Mouse (Mus musculus) kidney, adult 9 months (tissue): Measurements from ENCODE around the gene Prps1.
"Not testable (repeated sequence)": the region's sequence is repeated elsewhere in the genome, so short reads cannot be mapped to it uniquely, and the experiment has no call there.

Source experiments
- DNase-seq: peaks from one replicate; pipeline ENCODE4 v3.0.0; 2022

The Prps1 gene

GRCm38 (mm10) chrX:140501401-140502301, 45.2 kb downstream of the Prps1 start:
- DNase-seq = no peak

DNA sequence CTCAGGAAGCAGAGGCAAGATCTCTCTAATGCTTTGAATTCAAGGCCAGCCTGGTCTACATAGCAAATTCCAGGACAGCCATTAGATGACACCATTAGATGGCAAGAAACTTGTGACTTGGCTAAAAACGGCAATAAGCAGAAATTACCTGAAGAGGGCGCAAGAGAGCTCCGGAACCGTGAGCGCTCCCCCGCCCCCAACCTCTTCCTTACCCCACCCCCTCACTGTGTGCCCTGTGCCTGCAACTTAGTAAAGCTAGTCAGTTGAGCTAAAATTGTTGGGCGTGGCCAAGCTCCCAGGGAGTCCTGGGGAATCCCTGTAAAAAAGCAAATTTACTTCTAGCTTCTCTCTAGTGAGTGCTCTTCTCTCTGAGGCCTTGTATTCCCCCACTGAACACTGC, 47.5 kb downstream of the Prps1 start:
- peak; percentile 75 for DNase-seq

DNA sequence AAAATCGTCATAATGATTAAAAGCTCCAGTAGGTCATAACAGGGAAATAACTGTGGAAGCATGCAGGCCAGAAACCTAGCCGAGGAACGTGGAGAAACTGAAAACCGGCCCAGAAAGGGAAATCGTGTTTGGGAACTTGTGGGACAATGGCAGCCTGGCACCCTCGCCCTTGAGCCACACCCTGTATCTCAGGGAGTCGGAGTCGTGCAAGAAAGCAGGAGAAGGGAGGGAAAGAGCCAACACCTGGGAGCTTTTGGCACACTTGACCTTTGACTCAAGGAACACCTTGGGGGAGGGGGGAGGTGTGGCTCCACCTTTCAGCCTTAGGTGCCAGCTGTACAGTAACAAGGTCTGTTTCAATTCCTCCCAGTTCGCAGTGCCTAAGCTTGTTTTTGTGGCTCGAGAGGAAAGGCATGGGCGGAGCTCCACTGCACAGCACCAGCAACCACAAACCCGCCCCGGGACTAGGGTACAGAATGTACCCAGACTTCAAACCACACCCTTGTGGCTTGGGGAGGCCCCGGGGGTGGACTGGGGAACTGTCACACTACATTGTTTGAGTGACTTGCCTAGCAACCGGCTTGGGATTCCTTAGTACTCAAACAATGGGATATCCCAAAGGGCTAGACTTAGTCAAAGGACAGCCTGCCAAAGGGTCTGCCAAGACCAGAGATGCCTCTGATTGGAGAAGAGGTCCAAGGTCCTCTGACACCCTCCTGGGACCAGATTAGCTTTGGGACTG, 49.3 kb downstream of the Prps1 start:
- peak; percentile 82 for DNase-seq

- no peak for DNase-seq
Observed at GRCm38 (mm10) chrX:140506436-140507180, 50.2 kb downstream of the Prps1 start.

GRCm38 (mm10) chrX:140507377-140507776, 51.0 kb downstream of the Prps1 start:
- DNase-seq = no peak

DNA sequence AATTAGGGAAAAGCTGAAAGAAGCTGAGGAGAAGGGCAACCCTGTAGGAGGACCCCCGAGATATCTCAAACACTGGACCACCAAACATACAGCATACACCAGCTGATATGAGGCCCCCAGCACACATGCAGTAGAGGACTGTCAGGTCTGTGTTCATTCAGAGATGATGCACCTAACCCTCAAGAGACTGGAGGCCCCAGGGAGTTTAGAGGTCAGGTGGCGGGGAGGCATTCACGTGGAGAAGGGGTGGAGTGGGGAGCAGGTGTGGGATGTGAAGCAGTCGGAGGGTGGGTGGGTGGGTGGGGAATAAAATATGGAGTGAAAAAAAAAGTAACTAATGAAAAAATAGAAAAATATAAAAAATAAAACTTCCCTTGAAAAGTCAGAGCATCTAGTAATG, 52.4 kb downstream of the Prps1 start:
- not testable (repeated sequence) for DNase-seq

DNA sequence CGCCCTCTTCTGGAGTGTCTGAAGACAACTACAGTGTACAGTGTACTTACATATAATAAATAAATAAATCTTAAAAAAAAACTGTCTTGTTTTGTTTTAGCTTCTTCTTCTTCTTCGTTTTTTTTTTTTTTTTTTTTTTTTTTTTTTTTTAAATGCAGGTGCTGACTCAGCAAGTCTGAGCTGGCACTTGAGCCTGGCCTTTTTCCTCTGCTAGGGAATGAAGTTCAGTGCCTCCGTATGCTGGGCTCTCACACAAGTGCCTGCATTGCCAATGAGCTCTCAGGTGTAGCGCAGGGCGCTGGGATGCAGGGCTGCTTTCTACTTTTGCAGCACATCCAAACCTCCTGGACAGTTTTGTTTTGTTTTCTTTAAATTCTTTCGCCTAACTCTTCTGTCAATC, 53.4 kb downstream of the Prps1 start:
- no peak for DNase-seq

DNA sequence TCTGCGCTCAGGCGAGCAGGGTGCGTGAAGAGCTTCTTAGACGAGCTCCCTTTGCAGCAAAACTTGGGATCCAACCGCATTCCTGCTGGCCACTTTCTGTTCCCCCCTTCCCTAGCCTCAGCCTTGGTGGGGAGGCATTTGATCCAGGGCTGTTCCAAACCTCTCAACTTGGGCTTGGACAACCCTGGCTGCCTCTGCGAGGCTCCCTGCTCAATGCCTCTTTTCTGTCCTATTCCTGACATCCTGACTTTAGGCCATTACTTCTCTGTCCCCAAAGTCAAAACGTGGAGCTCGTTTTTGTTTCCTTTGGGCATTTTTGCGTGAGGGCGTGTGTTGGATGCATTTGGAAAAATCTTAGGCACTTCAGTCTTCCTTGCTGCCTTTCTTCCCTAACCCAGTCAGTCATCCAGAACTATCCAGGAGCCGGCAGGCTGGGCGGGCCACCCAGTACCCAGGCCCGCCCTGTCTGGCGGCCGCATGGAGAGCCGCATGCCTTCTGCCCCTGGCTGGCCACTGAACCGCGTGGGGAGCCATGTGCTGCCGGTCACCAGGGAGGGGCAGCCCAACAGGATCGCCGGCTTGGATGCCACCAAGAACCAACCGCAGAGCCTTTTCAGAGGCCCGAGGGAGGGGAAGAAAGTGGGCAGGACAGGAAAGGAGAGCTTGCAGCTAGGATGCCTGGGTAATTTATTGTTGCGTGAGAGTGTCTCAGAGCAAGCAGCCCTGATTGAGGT, 54.5 kb downstream of the Prps1 start:
- DNase-seq = peak; percentile 91

DNA sequence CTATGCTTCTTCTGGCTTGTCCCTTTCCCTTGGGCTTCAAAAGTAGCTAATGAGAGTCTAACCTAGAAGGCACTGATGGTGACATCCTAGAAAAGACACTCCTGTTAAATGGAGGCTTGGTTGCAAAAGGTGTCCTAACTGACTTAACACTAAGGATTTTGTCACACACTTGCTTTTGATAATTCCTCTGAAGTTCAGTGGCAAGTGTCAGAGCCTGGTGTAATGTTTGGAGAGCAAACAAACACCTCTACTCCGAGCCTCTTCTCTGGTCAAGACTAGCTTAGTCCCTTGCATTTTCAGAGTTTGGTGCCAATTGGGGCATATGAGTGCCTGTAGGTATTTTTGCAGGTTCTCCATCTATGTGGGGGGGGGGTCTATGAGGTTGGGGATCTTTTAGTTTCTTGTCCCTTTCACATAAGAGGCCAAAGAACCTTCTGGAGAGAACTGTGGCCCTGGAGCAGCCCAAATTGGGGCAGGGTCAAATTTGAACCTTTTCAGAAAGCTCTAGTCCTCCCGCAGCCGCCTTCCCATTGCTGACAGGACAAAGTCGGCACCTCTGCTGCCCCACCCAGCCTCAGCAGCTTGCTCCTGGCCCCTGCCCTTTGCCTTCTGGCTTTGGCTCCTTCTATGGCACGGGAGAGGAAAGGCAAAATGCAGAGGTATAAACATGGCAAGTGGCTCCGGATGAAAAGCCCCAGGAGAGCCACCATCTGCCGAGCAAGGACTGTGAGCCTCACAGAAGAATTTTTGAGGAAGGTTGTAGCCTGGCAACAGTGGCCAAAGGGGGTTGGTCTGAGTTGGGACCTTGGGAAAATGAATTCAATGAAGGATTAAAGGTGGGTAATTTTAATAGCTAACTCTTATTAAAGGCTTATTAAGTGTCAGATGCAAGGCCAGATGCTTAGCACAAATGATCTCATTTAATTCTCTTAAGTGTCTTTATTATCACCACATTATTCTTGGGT, 55.6 kb downstream of the Prps1 start:
- DNase-seq = peak; percentile 54

GRCm38 (mm10) chrX:140513379-140513778, 57.0 kb downstream of the Prps1 start:
- no peak for DNase-seq

- no peak for DNase-seq
Observed at GRCm38 (mm10) chrX:140518351-140518750, 61.9 kb downstream of the Prps1 start.

DNA sequence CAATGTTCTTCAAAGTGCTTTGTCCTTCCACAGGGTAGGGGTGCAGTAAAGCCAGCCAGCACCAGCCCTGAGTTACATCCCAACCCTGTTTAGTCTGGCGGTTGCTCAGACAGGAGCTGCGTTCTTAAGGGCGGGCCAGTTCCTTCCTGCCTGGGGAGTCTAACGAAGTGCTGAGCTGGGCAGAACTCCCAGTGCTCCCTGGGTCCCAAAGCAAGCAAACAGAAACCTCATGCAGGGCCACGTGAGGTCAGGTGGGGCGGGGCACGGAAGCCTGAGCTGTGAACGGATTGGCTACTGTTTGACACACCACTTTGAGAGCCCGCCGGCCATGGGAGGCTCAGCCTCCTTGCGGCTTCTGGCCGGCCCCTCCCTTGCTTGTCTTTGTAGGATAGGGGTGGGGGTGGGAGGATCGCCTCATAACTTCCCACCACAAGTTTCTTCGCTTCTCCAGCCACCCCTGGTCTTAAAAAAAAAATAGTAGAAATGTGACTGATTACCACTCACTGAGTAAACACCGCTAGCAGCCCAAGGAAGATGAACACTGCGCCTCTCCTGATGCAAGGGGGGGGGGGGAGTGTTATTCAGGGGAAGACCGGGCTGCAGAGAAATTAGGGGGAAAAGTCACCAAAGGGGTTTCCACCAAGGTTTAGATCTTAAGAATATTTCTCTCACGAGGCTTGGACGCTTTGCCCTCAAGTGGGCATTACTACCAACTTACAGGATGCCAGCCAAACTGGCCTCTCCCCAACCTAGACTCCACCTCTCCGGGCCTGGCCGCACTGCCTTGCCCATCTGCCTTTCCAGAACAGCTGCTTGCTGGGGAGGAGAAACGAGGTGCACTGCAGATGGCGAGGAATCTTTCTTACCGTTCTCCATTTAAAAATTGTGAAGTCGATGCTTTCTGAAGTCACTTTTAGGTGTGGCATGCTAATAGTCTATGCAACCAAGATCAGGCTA, 64.0 kb downstream of the Prps1 start:
- DNase-seq = peak; percentile 98

DNA sequence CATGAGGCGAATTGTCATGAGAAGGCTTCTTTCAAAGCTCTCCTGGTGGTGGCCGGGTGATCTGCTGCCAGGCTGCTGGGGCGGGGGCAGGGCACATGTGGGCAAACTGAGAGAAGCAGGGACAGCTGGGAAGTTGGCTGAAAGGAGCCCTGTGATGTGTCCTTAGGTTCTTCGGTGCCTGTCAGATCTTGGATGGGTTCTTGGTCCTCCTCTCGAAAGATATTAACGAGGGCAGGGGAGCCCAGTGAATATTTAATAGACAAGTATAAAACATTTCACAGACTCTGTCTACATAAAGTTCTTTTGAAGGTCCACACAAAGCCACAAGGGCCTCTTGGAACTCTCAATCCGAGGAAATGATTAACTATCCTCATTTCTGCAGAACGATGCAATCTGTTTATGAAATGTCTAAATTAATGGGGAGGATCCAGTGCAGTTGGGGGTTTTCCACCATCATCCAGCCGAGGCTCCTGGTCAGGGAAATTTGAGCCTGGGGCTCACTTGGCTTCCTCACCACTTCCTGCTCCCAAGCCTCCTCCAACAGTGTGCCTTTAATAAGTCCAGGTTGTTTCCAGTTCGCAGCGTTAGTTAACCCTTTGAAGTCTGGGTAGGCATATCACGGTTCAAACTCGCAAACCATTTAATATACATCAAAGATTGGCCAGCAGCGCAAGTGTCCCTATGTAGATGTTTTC, 65.8 kb downstream of the Prps1 start:
- peak; percentile 81 for DNase-seq

- DNase-seq = no peak
Observed at GRCm38 (mm10) chrX:140524231-140524630, 67.8 kb downstream of the Prps1 start.
